ENCODE assay signal across 16 mouse cellular contexts in the genomic region with DNA sequence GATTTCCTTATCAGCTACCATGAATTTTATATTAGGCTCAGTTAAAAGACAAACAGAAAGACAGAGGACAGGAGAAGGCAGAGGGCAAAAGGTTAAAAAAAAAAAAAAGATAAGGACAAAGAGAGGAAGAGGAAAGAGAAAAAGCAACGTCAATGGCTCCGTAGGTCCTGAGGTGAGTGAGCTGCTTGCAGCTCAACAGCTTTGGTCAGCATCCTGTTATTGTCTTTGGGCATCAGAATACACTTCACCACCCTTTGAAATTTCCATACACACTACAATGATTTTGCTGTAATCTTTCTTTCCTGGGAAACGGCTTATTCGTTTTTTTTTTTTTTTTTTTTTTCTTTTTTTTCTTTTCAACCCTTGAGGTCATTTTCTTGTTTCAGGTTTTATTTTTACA.
A peak's percentile ranks its signal among the peaks of the same experiment; 100 is the strongest.
DNase-seq lines count a peak whose midpoint lies in the region; ATAC-seq and TF ChIP-seq lines count a peak whose summit lies in the region.
"Had no signal": no experiment of that assay in that cellular context is flagged by ENCODE, and none has a peak within 500 bp of the region (broad histone marks: within the 10 kb centered on the region; RNA-seq: fewer than 3 reads in every experiment).

No protein-coding gene starts in this region.

- no peak overlapping the region for H3K4me3 ChIP-seq in heart, embryonic 11.5 days (ENCODE audit: low read depth, low read length)
- H3K4me3 ChIP-seq in heart, embryonic 10.5 days: no peak overlapping the region
- H3K4me3 ChIP-seq in kidney, embryonic 15.5 days (replicated peaks): no peak overlapping the region
- no peak overlapping the region for H3K4me3 ChIP-seq in lung, postnatal 0 days (ENCODE audit: low read depth, low read length)
- H3K4me3 ChIP-seq: embryonic facial prominence, embryonic 15.5 days; limb, embryonic 10.5 days; liver, embryonic 12.5 days had no signal

- TF ChIP-seq CTCF in lung, postnatal 0 days (IDR thresholded peaks at IDR 0.05): no peak

- DNase-seq in heart, embryonic 10.5 days (ENCODE audit: low spot score): no peak
- DNase-seq in kidney, adult 18-20 months: no peak
- peak; percentile 51 for DNase-seq in lung, postnatal 0 days (ENCODE audit: low spot score)
- DNase-seq in lung, postnatal 36 days: no peak
- peak; percentile 54 for DNase-seq in 416B (ENCODE audit: low read depth)
- no peak for DNase-seq in embryo, embryonic 9.5 days (ENCODE audit: extremely low spot score)
- DNase-seq: cerebellum, adult 18-20 months; cerebellum, postnatal 25 days; right cerebral cortex, postnatal 4 days had no signal

- no peak for ATAC-seq in heart, embryonic 11.5 days (replicated peaks; ENCODE audit: insufficient number of reproducible peaks, low FRiP score, low TSS enrichment)
- no peak for ATAC-seq in kidney, embryonic 15.5 days (replicated peaks; ENCODE audit: low FRiP score)
- ATAC-seq in lung, postnatal 0 days: peak; percentile 51; the same call in 1 of the 2 replicates
- ATAC-seq: forebrain, embryonic 16.5 days had no signal

- TF ChIP-seq EP300 in lung, postnatal 0 days (IDR thresholded peaks at IDR 0.05): no peak

- no peaks in the 10 kb centered on the region for H3K9me3 ChIP-seq in heart, embryonic 11.5 days (replicated peaks; ENCODE audit: control insufficient read depth, low read length)
- no peaks in the 10 kb centered on the region for H3K9me3 ChIP-seq in heart, embryonic 10.5 days
- H3K9me3 ChIP-seq in kidney, embryonic 15.5 days (replicated peaks): no peaks in the 10 kb centered on the region
- no peaks in the 10 kb centered on the region for H3K9me3 ChIP-seq in lung, postnatal 0 days (ENCODE audit: low read length)
- H3K9me3 ChIP-seq: embryonic facial prominence, embryonic 15.5 days; limb, embryonic 10.5 days; liver, embryonic 12.5 days had no signal

- no peak overlapping the region for H3K9ac ChIP-seq in heart, embryonic 11.5 days (ENCODE audit: low read depth, low read length)
- H3K9ac ChIP-seq in kidney, embryonic 15.5 days: no peak overlapping the region
- no peak overlapping the region for H3K9ac ChIP-seq in lung, postnatal 0 days (replicated peaks; ENCODE audit: low read depth)
- H3K9ac ChIP-seq: embryonic facial prominence, embryonic 15.5 days; liver, embryonic 12.5 days had no signal

- no peak overlapping the region for H3K4me2 ChIP-seq in heart, embryonic 11.5 days
- H3K4me2 ChIP-seq in kidney, embryonic 15.5 days: no peak overlapping the region
- H3K4me2 ChIP-seq in lung, postnatal 0 days (replicated peaks; ENCODE audit: low read depth, low read length): no peak overlapping the region

- 46% methylated on average over 4 of the region's 4 CpGs for WGBS in heart, embryonic 11.5 days (ENCODE audit: insufficient replicate concordance)
- WGBS in heart, embryonic 10.5 days: 59% methylated on average over 4 of the region's 4 CpGs
- WGBS in kidney, embryonic 15.5 days: 68% methylated on average over 4 of the region's 4 CpGs
- WGBS in lung, postnatal 0 days: 47% methylated on average over 4 of the region's 4 CpGs

- H3K4me1 ChIP-seq in heart, embryonic 11.5 days (ENCODE audit: control insufficient read depth, insufficient read depth, low read length): no peaks in the 10 kb centered on the region
- H3K4me1 ChIP-seq in heart, embryonic 10.5 days: peaks cover 14% of the 10 kb centered on the region
- H3K4me1 ChIP-seq in kidney, embryonic 15.5 days: peaks cover 9% of the 10 kb centered on the region
- H3K4me1 ChIP-seq in lung, postnatal 0 days (ENCODE audit: insufficient read depth, low read depth, low read length): no peaks in the 10 kb centered on the region

- H3K27ac ChIP-seq in heart, embryonic 11.5 days (ENCODE audit: low read depth, low read length): 0 out of 2 replicates have a peak overlapping the region, but pooled peaks have one; percentile 54
- no peak overlapping the region for H3K27ac ChIP-seq in heart, embryonic 10.5 days
- H3K27ac ChIP-seq in kidney, embryonic 15.5 days: peak overlapping the region; percentile 73; the same call in 1 of the 2 replicates
- H3K27ac ChIP-seq in lung, postnatal 0 days (ENCODE audit: low read length): peak overlapping the region; percentile 51; the same call in 1 of the 2 replicates

- no peaks in the 10 kb centered on the region for H3K36me3 ChIP-seq in heart, embryonic 11.5 days (ENCODE audit: control insufficient read depth, insufficient read depth, low read length)
- no peaks in the 10 kb centered on the region for H3K36me3 ChIP-seq in heart, embryonic 10.5 days
- no peaks in the 10 kb centered on the region for H3K36me3 ChIP-seq in kidney, embryonic 15.5 days
- no peaks in the 10 kb centered on the region for H3K36me3 ChIP-seq in lung, postnatal 0 days (ENCODE audit: insufficient read depth, low read length)
- H3K36me3 ChIP-seq: embryonic facial prominence, embryonic 15.5 days; limb, embryonic 10.5 days; liver, embryonic 12.5 days had no signal

- H3K27me3 ChIP-seq in heart, embryonic 11.5 days (ENCODE audit: control insufficient read depth, insufficient read depth, low read length): no peaks in the 10 kb centered on the region
- no peaks in the 10 kb centered on the region for H3K27me3 ChIP-seq in heart, embryonic 10.5 days (ENCODE audit: insufficient read depth, poor library complexity, severe bottlenecking)
- H3K27me3 ChIP-seq in kidney, embryonic 15.5 days: no peaks in the 10 kb centered on the region
- H3K27me3 ChIP-seq in lung, postnatal 0 days (replicated peaks; ENCODE audit: insufficient read depth, low read length): no peaks in the 10 kb centered on the region
- H3K27me3 ChIP-seq: CH12.LX; embryonic facial prominence, embryonic 15.5 days; liver, embryonic 12.5 days had no signal

Comparison
In these comparisons a context has a peak if more than half of its experiments do, and no peak if none do; other contexts are left out.
1. DNase-seq: peak in lung, postnatal 0 days (single experiment) and 416B (single experiment); none in heart, embryonic 10.5 days (single experiment), kidney, adult 18-20 months (single experiment), lung, postnatal 36 days (single experiment) and embryo, embryonic 9.5 days (single experiment).